8 mouse cellular contexts compared by ENCODE assay signal in genomic region chr12:3153705-3154104, GRCm38 (mm10).
DNase-seq lines count a peak whose midpoint lies in the region; ATAC-seq and TF ChIP-seq lines count a peak whose summit lies in the region.
"Not testable (repeated sequence)": the region's sequence is repeated elsewhere in the genome, so short reads cannot be mapped to it uniquely, and the experiment has no call there.

No protein-coding gene starts in this region.

- H3K27me3 ChIP-seq in MEL (ENCODE audit: control insufficient read depth in 1 of 2, insufficient read depth in 2 of 2, low read length in 2 of 2); intestine, embryonic 15.5 days (replicated peaks); intestine, embryonic 16.5 days (replicated peaks; ENCODE audit: control insufficient read depth, insufficient read depth, low read length): not testable (repeated sequence)

- TF ChIP-seq POLR2A in MEL (IDR thresholded peaks at IDR 0.05; ENCODE audit: control insufficient read depth in 1 of 2, insufficient read depth in 1 of 2, low read depth in 1 of 2, low read length in 2 of 2, poor library complexity in 1 of 2), result not testable (repeated sequence)

- peaks cover 0 to 17% of the 10 kb centered on the region in 2 experiments; a peak in 2 of 4 replicates for H3K36me3 ChIP-seq in MEL (ENCODE audit: control insufficient read depth in 1 of 2, insufficient read depth in 2 of 2, low read length in 2 of 2)
- not testable (repeated sequence) for H3K36me3 ChIP-seq in intestine, embryonic 15.5 days; intestine, embryonic 16.5 days (ENCODE audit: control insufficient read depth, insufficient read depth, low read length)

- H3K9ac ChIP-seq in MEL (ENCODE audit: control insufficient read depth, low read depth, low read length, poor library complexity, severe bottlenecking); intestine, embryonic 15.5 days; intestine, embryonic 16.5 days (ENCODE audit: low read depth, low read length): not testable (repeated sequence)

- not testable (repeated sequence) for TF ChIP-seq RAD21 in MEL (IDR thresholded peaks at IDR 0.05; ENCODE audit: low read depth, low read length)

- not testable (repeated sequence) for H3K9me3 ChIP-seq in MEL (replicated peaks; ENCODE audit: insufficient read depth, low read length); intestine, embryonic 15.5 days; intestine, embryonic 16.5 days (ENCODE audit: control insufficient read depth, low read length)

- DNase-seq in 416B (ENCODE audit: low read depth) (peak; percentile 30), MEL (ENCODE audit: low read depth, low spot score) (peak; percentile 49)
- peak; percentile 19 for DNase-seq in heart, adult 11 months
- DNase-seq in large intestine, adult 2 months (ENCODE audit: low read depth, low spot score), result peak; percentile 13

- peak overlapping the region in 1 of 2 experiments; percentile 26; a peak in 2 of 4 replicates for H3K4me3 ChIP-seq in MEL (ENCODE audit: control insufficient read depth in 1 of 2, insufficient read depth in 1 of 2, low read depth in 2 of 2, low read length in 2 of 2)
- H3K4me3 ChIP-seq in intestine, embryonic 15.5 days (replicated peaks); intestine, embryonic 16.5 days (ENCODE audit: low read length): not testable (repeated sequence)

- H3K27ac ChIP-seq in MEL (ENCODE audit: control insufficient read depth, low read depth, low read length); intestine, embryonic 15.5 days; intestine, embryonic 16.5 days (ENCODE audit: low read length): not testable (repeated sequence)

- not testable (repeated sequence) for TF ChIP-seq CTCF in MEL (IDR thresholded peaks at IDR 0.05 in 2 of 3, conservative IDR thresholded peaks at IDR 0.05 in 1 of 3; ENCODE audit: control insufficient read depth in 1 of 3, insufficient read depth in 1 of 3, low read depth in 2 of 3, low read length in 3 of 3, poor library complexity in 1 of 3, severe bottlenecking in 1 of 3)

- H3K4me1 ChIP-seq in MEL (ENCODE audit: control insufficient read depth in 1 of 2, insufficient read depth in 2 of 2, low read length in 2 of 2), result peaks cover 7 to 14% of the 10 kb centered on the region in 2 experiments
- not testable (repeated sequence) for H3K4me1 ChIP-seq in intestine, embryonic 15.5 days (replicated peaks); intestine, embryonic 16.5 days (ENCODE audit: control insufficient read depth, insufficient read depth, low read length)

- not testable (repeated sequence) for H3K79me2 ChIP-seq in MEL (ENCODE audit: control insufficient read depth, insufficient read depth, low read length, poor library complexity)

- H3K4me2 ChIP-seq in intestine, embryonic 15.5 days (replicated peaks); intestine, embryonic 16.5 days (ENCODE audit: low read depth, low read length): not testable (repeated sequence)

- TF ChIP-seq EP300 in MEL (IDR thresholded peaks at IDR 0.05; ENCODE audit: low read depth in 1 of 2, low read length in 2 of 2), result not testable (repeated sequence)

- WGBS in intestine, embryonic 15.5 days, result 33% methylated on average over 7 of the region's 7 CpGs
- WGBS in intestine, embryonic 16.5 days, result 44% methylated on average over 7 of the region's 7 CpGs
- 13% methylated on average over 7 of the region's 7 CpGs for WGBS in large intestine, adult 2 months

- peak; percentile 51; the same call in 1 of the 2 replicates for ATAC-seq in intestine, embryonic 15.5 days
- ATAC-seq in intestine, embryonic 16.5 days, result 0 out of 2 replicates have a peak, but pooled peaks have one; percentile 40
- ATAC-seq in megakaryocyte progenitor cell, adult 5-6 weeks (replicated peaks; ENCODE audit: poor library complexity), result peak; percentile 44
- ATAC-seq in megakaryocyte-erythroid progenitor cell, adult 5-6 weeks (replicated peaks; ENCODE audit: low FRiP score, low TSS enrichment, poor library complexity, severe bottlenecking), result peak; percentile 57

TF ChIP-seq in MEL, 35 proteins besides CTCF, POLR2A, EP300 and RAD21:
- TF ChIP-seq GATA1 (IDR thresholded peaks at IDR 0.05; ENCODE audit: low read depth, low read length) (peak; percentile 63), ETS1 (IDR thresholded peaks at IDR 0.05; ENCODE audit: low read depth, low read length) (0 out of 2 replicates have a peak, but pooled peaks have one; percentile 58), RCOR1 (IDR thresholded peaks at IDR 0.05; ENCODE audit: low read depth, low read length) (peak; percentile 59; the same call in 1 of the 2 replicates)
